15 mouse cellular contexts compared by ENCODE assay signal in genomic region chr5:143618585-143618984, GRCm38 (mm10). TPM values are rescaled to one million over a fixed set of nuclear protein-coding genes. Genes with fewer than 3 reads are reported as not detected.
DNase-seq lines count a peak whose midpoint lies in the region; ATAC-seq and TF ChIP-seq lines count a peak whose summit lies in the region.
"Had no signal": no experiment of that assay in that cellular context is flagged by ENCODE, and none has a peak within 500 bp of the region (broad histone marks: within the 10 kb centered on the region; RNA-seq: fewer than 3 reads in every experiment).

No protein-coding gene starts in this region.

- H3K9ac ChIP-seq in heart, embryonic 14.5 days (ENCODE audit: low read length): peak overlapping the region; percentile 3; the same call in 1 of the 2 replicates
- H3K9ac ChIP-seq in stomach, embryonic 15.5 days: no peak overlapping the region
- no peak overlapping the region for H3K9ac ChIP-seq in stomach, postnatal 0 days (ENCODE audit: low read length)
- no peak overlapping the region for H3K9ac ChIP-seq in limb, embryonic 12.5 days (replicated peaks)
- no peak overlapping the region for H3K9ac ChIP-seq in liver, postnatal 0 days (replicated peaks)
- H3K9ac ChIP-seq: kidney, embryonic 15.5 days; lung, embryonic 15.5 days had no signal

- no peak overlapping the region for H3K4me2 ChIP-seq in heart, embryonic 14.5 days (ENCODE audit: low read length)
- no peak overlapping the region for H3K4me2 ChIP-seq in stomach, embryonic 15.5 days
- no peak overlapping the region for H3K4me2 ChIP-seq in stomach, postnatal 0 days (replicated peaks; ENCODE audit: low read depth)
- H3K4me2 ChIP-seq in limb, embryonic 12.5 days: no peak overlapping the region
- H3K4me2 ChIP-seq in liver, postnatal 0 days (ENCODE audit: low read depth, low read length): no peak overlapping the region
- H3K4me2 ChIP-seq: kidney, embryonic 15.5 days; lung, embryonic 15.5 days had no signal

- H3K27ac ChIP-seq in heart, embryonic 14.5 days (replicated peaks in 1 of 2; ENCODE audit: control insufficient read depth in 1 of 2, insufficient read depth in 1 of 2, low read depth in 2 of 2, low read length in 2 of 2): peak overlapping the region in 1 of 2 experiments; percentile 87; a peak in 2 of 4 replicates
- H3K27ac ChIP-seq in stomach, embryonic 15.5 days: peak overlapping the region; percentile 2; the same call in 1 of the 2 replicates
- no peak overlapping the region for H3K27ac ChIP-seq in stomach, postnatal 0 days (replicated peaks)
- peak overlapping the region; percentile 66; the same call in 1 of the 2 replicates for H3K27ac ChIP-seq in limb, embryonic 12.5 days
- 0 out of 2 replicates have a peak overlapping the region, but pooled peaks have one; percentile 5 for H3K27ac ChIP-seq in liver, postnatal 0 days (ENCODE audit: low read depth)
- H3K27ac ChIP-seq: kidney, embryonic 15.5 days; lung, embryonic 15.5 days had no signal

- no peaks in the 10 kb centered on the region for H3K27me3 ChIP-seq in heart, embryonic 14.5 days (ENCODE audit: control insufficient read depth, insufficient read depth, low read length)
- H3K27me3 ChIP-seq in stomach, embryonic 15.5 days (replicated peaks): no peaks in the 10 kb centered on the region
- no peaks in the 10 kb centered on the region for H3K27me3 ChIP-seq in stomach, postnatal 0 days (ENCODE audit: control insufficient read depth, insufficient read depth, low read length)
- no peaks in the 10 kb centered on the region for H3K27me3 ChIP-seq in limb, embryonic 12.5 days
- H3K27me3 ChIP-seq in liver, postnatal 0 days (ENCODE audit: insufficient read depth, low read length): no peaks in the 10 kb centered on the region; the same call in 1 of the 2 replicates
- H3K27me3 ChIP-seq: kidney, embryonic 15.5 days; lung, embryonic 15.5 days had no signal

- WGBS in heart, embryonic 14.5 days: 37% methylated on average over 7 of the region's 7 CpGs
- 39% methylated on average over 7 of the region's 7 CpGs for WGBS in stomach, embryonic 15.5 days
- WGBS in stomach, postnatal 0 days: 24% methylated on average over 7 of the region's 7 CpGs
- 61% methylated on average over 7 of the region's 7 CpGs for WGBS in limb, embryonic 12.5 days
- 43% methylated on average over 7 of the region's 7 CpGs for WGBS in liver, postnatal 0 days (ENCODE audit: insufficient replicate concordance)

- intact Hi-C loops in heart, postnatal 14 days (cut with DNase I): no loop called here

- H3K4me1 ChIP-seq in heart, embryonic 14.5 days (ENCODE audit: control insufficient read depth in 2 of 2, insufficient read depth in 2 of 2, low read length in 2 of 2): peaks cover 22 to 33% of the 10 kb centered on the region in 2 experiments
- H3K4me1 ChIP-seq in stomach, embryonic 15.5 days: peaks cover 11% of the 10 kb centered on the region
- peaks cover 6% of the 10 kb centered on the region; the same call in 1 of the 2 replicates for H3K4me1 ChIP-seq in stomach, postnatal 0 days (replicated peaks; ENCODE audit: control insufficient read depth, insufficient read depth)
- H3K4me1 ChIP-seq in limb, embryonic 12.5 days (replicated peaks): peaks cover 47% of the 10 kb centered on the region
- H3K4me1 ChIP-seq in liver, postnatal 0 days (ENCODE audit: insufficient read depth): peaks cover 16% of the 10 kb centered on the region

- no peaks in the 10 kb centered on the region for H3K9me3 ChIP-seq in heart, embryonic 14.5 days (ENCODE audit: control insufficient read depth, low read length)
- H3K9me3 ChIP-seq in stomach, embryonic 15.5 days: no peaks in the 10 kb centered on the region
- H3K9me3 ChIP-seq in stomach, postnatal 0 days (ENCODE audit: control insufficient read depth, low read length): no peaks in the 10 kb centered on the region
- no peaks in the 10 kb centered on the region for H3K9me3 ChIP-seq in limb, embryonic 12.5 days
- no peaks in the 10 kb centered on the region for H3K9me3 ChIP-seq in liver, postnatal 0 days (ENCODE audit: low read length)
- H3K9me3 ChIP-seq: lung, embryonic 15.5 days; megakaryocyte, embryonic 14.5 days had no signal

- H3K36me3 ChIP-seq in heart, embryonic 14.5 days (ENCODE audit: control insufficient read depth, insufficient read depth, low read length): no peaks in the 10 kb centered on the region
- H3K36me3 ChIP-seq in stomach, embryonic 15.5 days: no peaks in the 10 kb centered on the region
- no peaks in the 10 kb centered on the region for H3K36me3 ChIP-seq in stomach, postnatal 0 days (ENCODE audit: control insufficient read depth, insufficient read depth, low read length)
- H3K36me3 ChIP-seq in limb, embryonic 12.5 days: no peaks in the 10 kb centered on the region
- H3K36me3 ChIP-seq in liver, postnatal 0 days (replicated peaks; ENCODE audit: insufficient read depth, low read length): no peaks in the 10 kb centered on the region
- H3K36me3 ChIP-seq: kidney, embryonic 15.5 days; lung, embryonic 15.5 days had no signal

- H3K4me3 ChIP-seq in heart, embryonic 14.5 days (ENCODE audit: control insufficient read depth in 1 of 2, insufficient read depth in 1 of 2, low read depth in 1 of 2, low read length in 2 of 2): no peak overlapping the region
- no peak overlapping the region for H3K4me3 ChIP-seq in stomach, embryonic 15.5 days (replicated peaks)
- H3K4me3 ChIP-seq in stomach, postnatal 0 days (ENCODE audit: low read depth, low read length): no peak overlapping the region
- H3K4me3 ChIP-seq in limb, embryonic 12.5 days (replicated peaks): no peak overlapping the region
- H3K4me3 ChIP-seq in liver, postnatal 0 days (ENCODE audit: low read depth, low read length): no peak overlapping the region
- H3K4me3 ChIP-seq: erythroblast, embryonic 14.5 days; kidney, embryonic 15.5 days; lung, embryonic 15.5 days; megakaryocyte, embryonic 14.5 days had no signal

- no peak for TF ChIP-seq EP300 in stomach, postnatal 0 days (optimal IDR thresholded peaks at IDR 0.05)
- TF ChIP-seq EP300 in liver, postnatal 0 days (IDR thresholded peaks at IDR 0.05; ENCODE audit: low read depth): no peak

- DNase-seq in heart, postnatal 14 days: no peak
- DNase-seq in stomach, postnatal 0 days (ENCODE audit: low spot score): no peak
- DNase-seq in liver, postnatal 0 days: no peak
- DNase-seq in gastrocnemius, postnatal 10 days: no peak
- no peak for DNase-seq in cerebellum, adult 8-10 months
- DNase-seq: cerebellum, adult 9-10 months had no signal

- no peak for TF ChIP-seq CTCF in stomach, postnatal 0 days (IDR thresholded peaks at IDR 0.05; ENCODE audit: low read depth)
- no peak for TF ChIP-seq CTCF in liver, postnatal 0 days (IDR thresholded peaks at IDR 0.05; ENCODE audit: low read depth)

- no peak for ATAC-seq in heart, embryonic 14.5 days (ENCODE audit: insufficient number of reproducible peaks, insufficient read depth, low FRiP score, low read depth)
- no peak for ATAC-seq in stomach, embryonic 15.5 days (ENCODE audit: insufficient read depth, low FRiP score, low read depth)
- ATAC-seq in stomach, postnatal 0 days (ENCODE audit: low FRiP score, low TSS enrichment): no peak
- no peak for ATAC-seq in limb, embryonic 12.5 days (ENCODE audit: insufficient number of reproducible peaks, insufficient read depth, low FRiP score, low TSS enrichment, low read depth)
- ATAC-seq in liver, postnatal 0 days: no peak
- ATAC-seq: forebrain, embryonic 16.5 days; midbrain, embryonic 16.5 days had no signal

RNA-seq across cellular contexts. Expression of gene Cyth3, which starts 3.7 kb away (rescaled TPM):
- polyA plus RNA-seq in heart, embryonic 14.5 days (2014; fragmentation: Nextera tagmentation; extraction: Ambion mirVana): 49.2 and 56.2 TPM in 2 replicates
- 10 to 100 TPM; 62.2 to 66.8 TPM for total RNA-seq in heart, postnatal 14 days (2021)
- 49.8 and 53.9 TPM in 2 replicates for polyA plus RNA-seq in stomach, embryonic 15.5 days (2015; fragmentation: Nextera tagmentation; extraction: Ambion mirVana)
- polyA plus RNA-seq in stomach, postnatal 0 days (2015; fragmentation: Nextera tagmentation; extraction: Ambion mirVana): 32.7 and 34.6 TPM in 2 replicates
- 53.2 and 55.5 TPM in 2 replicates for polyA plus RNA-seq in limb, embryonic 12.5 days (2016; fragmentation: Nextera tagmentation; extraction: Ambion mirVana)
- polyA plus RNA-seq in liver, postnatal 0 days (2015; fragmentation: Nextera tagmentation; extraction: Ambion mirVana): 12.1 and 15.3 TPM in 2 replicates
- 10 to 100 TPM; 39.9 to 51.8 TPM for total RNA-seq in gastrocnemius, postnatal 10 days (2021)
